Mouse (Mus musculus) embryonic stem cell, embryonic (primary cell): Measurements from ENCODE around the gene Klf16.

ENCODE experiments used
- CTCF ChIA-PET, 4 experiments: fragments of 300-600 bp in 2 of 4; fragments of 350-600 bp in 2 of 4; sonication (Branson Sonifier 250); formaldehyde crosslinking; loops; one replicate each; lab custom pipeline; 2022; ENCODE audit warnings: inconsistent platforms in 2 of 4; lab: Charles Lee
- POLR2A ChIA-PET, 4 experiments: fragments of 300-600 bp in 2 of 4; fragments of 350-600 bp in 2 of 4; sonication (Branson Sonifier 250); formaldehyde crosslinking; loops; one replicate each; lab custom pipeline; 2022; ENCODE audit warnings: antibody characterized with exemption in 4 of 4, inconsistent platforms in 1 of 4; lab: Charles Lee

Klf16 gene

DNA sequence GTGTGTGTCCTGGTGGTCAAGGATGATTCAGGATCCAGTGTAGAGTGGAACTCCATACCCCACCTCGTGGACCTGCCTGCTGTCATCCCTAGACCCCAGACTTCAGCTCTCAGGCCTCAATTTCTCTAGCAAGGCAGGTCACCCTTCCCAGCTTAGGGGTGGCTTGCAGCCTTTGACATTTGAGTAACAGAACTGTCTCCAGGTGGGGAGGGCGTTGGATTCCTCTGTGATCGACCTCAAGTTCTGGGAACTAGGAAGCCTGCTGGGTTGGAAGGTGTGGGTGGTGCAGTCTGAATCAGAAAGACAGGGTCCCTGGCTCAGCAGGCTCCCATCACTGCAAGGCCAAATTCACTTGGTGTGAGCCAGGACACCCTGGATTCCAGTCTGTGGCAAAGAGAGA lies 2.2 kb downstream of the Klf16 start:
- ChIA-PET POLR2A (interaction anchor here in 3 of 4 experiments (0.6 to 7.7 kb wide), 9 partner anchors 8 to 102 kb away, joined by 3 to 129 read pairs (median 5); partner anchors contain the start of genes Mknk2 (in 2 of the 3), Csnk1g2 (in 1 of the 3) and Rexo1 (in 1 of the 3)), CTCF (interaction anchor here in 1 of 4 experiments (0.6 to 1.3 kb wide), 3 partner anchors 11 to 471 kb away, joined by 3 to 4 read pairs (median 4); no protein-coding TSS in a partner anchor)

GRCm38 (mm10) chr10:80573944-80574343 lies 3.2 kb downstream of the Klf16 start:
- POLR2A ChIA-PET, result interaction anchor here (0.6 to 7.7 kb wide), 20 partner anchors 9 to 257 kb away, joined by 3 to 129 read pairs (median 3); partner anchors contain the start of genes Rexo1 (in 3 of the 4), Csnk1g2 (in 2 of the 4), Mknk2 (in 2 of the 4) and Abhd17a (in 1 of the 4)
- CTCF ChIA-PET, result interaction anchor here in 2 of 4 experiments (0.6 to 1.3 kb wide), 4 partner anchors 10 to 285 kb away, joined by 3 to 7 read pairs (median 4); no protein-coding TSS in a partner anchor

GRCm38 (mm10) chr10:80572477-80572876 lies 4.6 kb downstream of the Klf16 start:
- CTCF ChIA-PET, result no interaction called here
- POLR2A ChIA-PET, result interaction anchor here in 3 of 4 experiments (0.7 to 7.7 kb wide), 10 partner anchors 11 to 893 kb away, joined by 3 to 129 read pairs (median 5); partner anchors contain the start of genes Mknk2 (in 2 of the 3), Rexo1 (in 2 of the 3) and Abhd17a (in 1 of the 3)

DNA sequence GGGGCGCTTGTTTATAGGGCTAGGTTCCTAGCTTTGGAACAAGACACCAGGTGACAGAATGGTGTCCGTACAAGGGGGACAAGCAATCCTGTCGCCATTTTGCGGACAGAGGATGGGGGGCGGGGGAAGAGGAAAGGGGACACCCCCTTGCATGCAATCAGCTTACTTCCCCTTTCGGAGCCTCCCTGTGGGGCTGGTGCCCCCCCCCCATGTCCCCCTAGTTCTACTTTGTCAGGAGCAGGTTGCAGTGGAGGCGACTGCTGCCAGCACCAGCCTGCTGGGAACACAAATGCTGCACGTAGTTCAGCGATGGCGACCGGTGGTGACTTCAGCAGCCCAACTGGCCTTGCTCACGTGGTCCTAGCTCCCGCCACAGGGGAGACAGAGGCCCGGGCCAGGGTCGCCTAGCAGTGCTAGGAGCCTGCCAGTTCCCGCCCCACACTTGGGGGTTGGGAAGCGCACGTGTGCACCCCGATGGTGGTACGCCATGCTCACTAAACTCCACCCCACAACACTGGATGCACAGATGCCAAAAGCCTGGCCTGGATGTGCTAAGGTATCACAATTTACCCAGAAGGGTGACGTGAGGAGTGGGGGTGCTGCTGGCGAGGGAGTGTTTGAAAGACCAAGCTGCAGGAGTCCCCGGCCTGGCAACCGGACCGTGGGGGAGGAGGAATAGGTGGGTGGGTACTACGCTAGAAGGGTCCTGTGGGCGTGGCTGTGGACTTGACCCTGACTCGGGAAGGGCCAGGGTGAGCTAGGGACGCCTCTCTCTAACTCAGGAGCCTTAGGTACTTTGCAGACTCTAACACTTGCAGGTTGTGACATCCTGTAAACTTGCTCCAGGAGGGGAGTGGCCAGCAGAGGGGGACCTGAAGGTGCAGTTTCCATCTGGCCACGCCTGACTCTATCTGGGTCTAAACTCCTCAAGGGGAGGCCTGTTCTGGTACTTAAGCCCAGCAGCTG lies 6.0 kb downstream of the Klf16 start:
- ChIA-PET CTCF (interaction anchor here (0.5 to 3.4 kb wide), 11 partner anchors 9 to 273 kb away, joined by 3 to 17 read pairs (median 3); partner anchors contain the start of genes Rexo1 (in 3 of the 4) and Atp8b3 (in 1 of the 4)), POLR2A (interaction anchor here in 3 of 4 experiments (0.6 to 7.7 kb wide), 25 partner anchors 8 to 456 kb away, joined by 3 to 129 read pairs (median 5); partner anchors contain the start of genes Rexo1 (in 3 of the 3), Abhd17a (in 2 of the 3), Mknk2 (in 2 of the 3) and Ap3d1 (in 1 of the 3))

DNA sequence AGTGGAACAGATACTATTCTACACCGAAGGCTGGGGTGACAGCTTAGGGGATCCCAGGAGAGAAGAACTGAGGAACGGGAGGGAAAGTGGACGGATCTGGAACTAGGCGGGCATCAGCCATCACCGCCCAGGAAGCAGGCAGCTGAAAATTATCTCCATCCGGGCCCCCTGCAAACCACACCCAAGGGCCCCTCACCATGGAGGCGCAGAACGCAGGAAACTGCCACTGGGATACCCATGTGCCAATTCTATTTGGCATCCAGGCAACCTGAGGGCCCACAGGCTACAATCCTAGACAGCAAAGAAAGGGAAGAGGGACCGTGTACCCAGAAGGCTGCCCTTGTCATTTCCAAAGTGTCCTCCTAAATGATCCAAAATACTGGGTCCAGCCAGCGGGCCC lies 6.7 kb downstream of the Klf16 start:
- CTCF ChIA-PET, result interaction anchor here in 2 of 4 experiments (0.5 to 3.4 kb wide), 18 partner anchors 8 to 273 kb away, joined by 3 to 17 read pairs (median 4); partner anchors contain the start of gene Rexo1 (in 2 of the 2)
- POLR2A ChIA-PET, result interaction anchor here in 3 of 4 experiments (0.6 to 7.7 kb wide), 39 partner anchors 8 to 848 kb away, joined by 3 to 129 read pairs (median 6); partner anchors contain the start of genes Gadd45b (in 3 of the 3), Abhd17a (in 2 of the 3), Mknk2 (in 2 of the 3) and Rexo1 (in 2 of the 3)

DNA sequence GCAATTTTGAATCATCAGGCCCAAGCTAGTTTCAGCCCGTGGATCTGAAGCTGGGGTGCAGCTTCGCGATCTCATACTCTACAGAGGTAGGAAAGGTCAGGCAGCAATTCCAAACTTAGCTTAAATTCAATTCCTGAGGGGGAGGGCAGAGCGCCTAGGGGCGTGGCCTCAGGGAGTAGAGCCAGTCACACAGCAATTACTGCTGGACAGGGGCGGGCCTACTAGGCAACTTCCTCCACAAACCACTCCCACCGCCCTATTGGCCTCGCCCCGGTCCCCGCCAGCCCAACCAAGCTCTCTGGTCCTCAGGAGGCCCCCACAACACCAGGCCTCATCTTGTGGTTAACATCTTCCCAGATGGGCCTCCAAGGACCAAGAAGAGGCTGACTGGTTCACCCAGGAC lies 7.5 kb downstream of the Klf16 start:
- ChIA-PET CTCF (interaction anchor here (0.5 to 3.4 kb wide), 31 partner anchors 8 to 360 kb away, joined by 3 to 17 read pairs (median 4); partner anchors contain the start of genes Atp8b3 (in 2 of the 4), Rexo1 (in 2 of the 4), Abhd17a (in 1 of the 4) and Gadd45b (in 1 of the 4)), POLR2A (interaction anchor here in 3 of 4 experiments (0.6 to 7.7 kb wide), 73 partner anchors 7 to 622 kb away, joined by 3 to 129 read pairs (median 4); partner anchors contain the start of genes Gadd45b (in 3 of the 3), Rexo1 (in 3 of the 3), Abhd17a (in 2 of the 3) and Ap3d1 (in 2 of the 3))

GRCm38 (mm10) chr10:80568876-80569275 lies 8.2 kb downstream of the Klf16 start:
- CTCF ChIA-PET, result interaction anchor here in 3 of 4 experiments (0.5 to 3.4 kb wide), 12 partner anchors 7 to 237 kb away, joined by 3 to 17 read pairs (median 4); partner anchors contain the start of genes Atp8b3 (in 1 of the 3) and Rexo1 (in 1 of the 3)
- POLR2A ChIA-PET, result interaction anchor here in 3 of 4 experiments (0.5 to 7.7 kb wide), 37 partner anchors 7 to 1030 kb away, joined by 3 to 129 read pairs (median 7); partner anchors contain the start of genes Rexo1 (in 3 of the 3), Klf16 (in 2 of the 3), Mknk2 (in 2 of the 3) and Abhd17a (in 1 of the 3)

DNA sequence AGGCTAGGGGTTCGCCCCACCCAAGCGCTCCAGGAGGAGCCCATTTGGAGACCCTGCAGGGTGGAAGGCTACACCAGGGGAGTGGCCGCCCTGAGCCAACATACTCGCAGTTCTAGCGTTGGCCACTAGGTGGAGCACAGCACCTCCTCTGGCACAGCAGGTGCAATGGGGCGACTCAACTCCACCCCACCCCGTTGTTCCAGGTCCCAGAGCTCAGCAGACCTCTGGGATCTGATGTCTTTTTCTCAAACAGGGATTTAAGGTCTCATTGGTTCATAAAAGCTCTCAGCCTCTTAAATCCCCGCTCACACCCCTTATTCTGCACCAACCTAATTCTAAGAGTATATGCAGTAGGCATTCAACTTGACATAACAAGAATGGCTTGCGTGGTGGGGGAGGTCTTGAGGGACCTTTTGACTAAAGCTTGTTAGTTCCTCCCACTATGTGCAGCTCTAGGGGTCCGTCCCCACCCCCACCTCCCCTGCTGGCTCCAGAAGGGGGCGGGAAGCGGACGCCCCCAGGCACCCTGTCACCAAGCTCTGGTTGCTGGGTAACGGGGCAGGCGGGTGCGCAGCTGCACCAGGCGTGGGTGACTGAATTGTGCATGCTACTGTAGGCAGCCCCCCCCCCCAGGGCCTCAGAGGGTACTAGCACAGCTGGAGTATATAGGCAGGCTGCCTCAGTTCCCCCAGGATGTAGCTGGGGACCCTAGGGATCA lies 10.6 kb downstream of the Klf16 start:
- CTCF ChIA-PET, result interaction anchor here (0.6 to 3.0 kb wide), 48 partner anchors 8 to 760 kb away, joined by 3 to 28 read pairs (median 4); partner anchors contain the start of genes Atp8b3 (in 2 of the 4), Abhd17a (in 1 of the 4), Adamtsl5 (in 1 of the 4) and Ap3d1 (in 1 of the 4)
- POLR2A ChIA-PET, result interaction anchor here in 3 of 4 experiments (0.6 to 5.4 kb wide), 43 partner anchors 9 to 812 kb away, joined by 3 to 45 read pairs (median 5); partner anchors contain the start of genes Klf16 (in 2 of the 3), Abhd17a (in 1 of the 3), Adat3 (in 1 of the 3) and Ap3d1 (in 1 of the 3)

GRCm38 (mm10) chr10:80561116-80561944 lies 15.8 kb downstream of the Klf16 start, which contains the start of gene Rexo1:
Gene Rexo1, minus strand, starts transcription at chr10:80561560.
- ChIA-PET POLR2A (interaction anchor here (0.6 to 2.9 kb wide), 150 partner anchors 8 to 993 kb away, joined by 3 to 77 read pairs (median 4); partner anchors contain the start of genes Atp8b3 (in 4 of the 4), Abhd17a (in 3 of the 4), Csnk1g2 (in 3 of the 4) and Klf16 (in 3 of the 4)), CTCF (interaction anchor here (0.5 to 3.0 kb wide), 80 partner anchors 8 to 801 kb away, joined by 3 to 34 read pairs (median 4); partner anchors contain the start of genes Atp8b3 (in 4 of the 4), Klf16 (in 3 of the 4), Ap3d1 (in 2 of the 4) and Csnk1g2 (in 2 of the 4))

DNA sequence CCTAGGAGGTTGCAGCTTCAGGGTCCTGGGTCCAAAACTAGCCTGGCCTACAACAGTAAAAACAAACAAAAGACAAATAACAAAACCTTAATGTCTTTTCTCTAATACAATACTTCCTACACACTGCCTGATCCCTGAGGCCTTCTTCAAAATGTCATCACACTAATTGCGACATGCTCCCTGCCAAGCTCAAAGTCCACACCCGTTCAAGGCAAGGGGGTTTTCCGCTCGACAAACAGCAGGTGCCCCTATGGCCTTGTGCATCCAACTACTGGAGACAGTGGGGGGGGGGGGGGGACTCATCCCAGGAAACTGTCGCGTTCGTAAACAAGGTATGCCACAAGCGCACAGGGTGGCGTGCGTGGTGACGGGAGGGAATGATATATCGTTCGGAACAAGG lies 16.5 kb downstream of the Klf16 start:
- ChIA-PET CTCF (interaction anchor here (0.5 to 3.0 kb wide), 37 partner anchors 9 to 664 kb away, joined by 3 to 34 read pairs (median 6); partner anchors contain the start of genes Klf16 (in 3 of the 4), Atp8b3 (in 2 of the 4), Abhd17a (in 1 of the 4) and Ap3d1 (in 1 of the 4)), POLR2A (interaction anchor here (0.6 to 2.9 kb wide), 91 partner anchors 8 to 581 kb away, joined by 3 to 77 read pairs (median 5); partner anchors contain the start of genes Abhd17a (in 2 of the 4), Atp8b3 (in 2 of the 4), Csnk1g2 (in 2 of the 4) and Mbd3 (in 2 of the 4))

DNA sequence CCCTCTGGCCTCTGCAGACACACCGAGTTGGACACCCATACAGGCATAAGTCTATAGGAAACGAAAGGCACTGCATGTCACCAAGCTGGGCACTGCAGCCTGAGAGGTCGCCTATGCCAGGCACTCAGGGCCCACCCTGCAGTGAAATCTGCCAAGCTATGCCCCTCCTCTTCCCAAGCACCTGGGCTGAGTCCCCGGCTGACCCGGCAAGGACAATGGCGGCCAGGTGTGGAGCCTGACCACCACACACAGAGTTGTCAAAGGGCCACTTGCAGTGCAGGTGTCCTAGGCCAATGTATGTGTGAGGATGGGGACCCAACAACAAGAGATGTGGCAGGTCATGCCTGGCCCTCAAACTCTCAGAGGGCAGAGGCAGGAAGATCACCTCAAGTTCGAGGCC lies 17.7 kb downstream of the Klf16 start:
- POLR2A ChIA-PET, result interaction anchor here in 1 of 4 experiments (0.7 to 1.5 kb wide), 2 partner anchors 9 to 10 kb away, joined by 3 read pairs; no protein-coding TSS in a partner anchor

GRCm38 (mm10) chr10:80557346-80557965 lies 19.7 kb downstream of the Klf16 start:
- CTCF ChIA-PET, result interaction anchor here (0.5 to 3.3 kb wide), 88 partner anchors 9 to 703 kb away, joined by 3 to 29 read pairs (median 4); partner anchors contain the start of genes Atp8b3 (in 4 of the 4), Abhd17a (in 1 of the 4), Adamtsl5 (in 1 of the 4) and Apc2 (in 1 of the 4)

More for the DNA sequence above, 17.7 kb downstream of the Klf16 start:
- CTCF ChIA-PET, result no interaction called here

DNA sequence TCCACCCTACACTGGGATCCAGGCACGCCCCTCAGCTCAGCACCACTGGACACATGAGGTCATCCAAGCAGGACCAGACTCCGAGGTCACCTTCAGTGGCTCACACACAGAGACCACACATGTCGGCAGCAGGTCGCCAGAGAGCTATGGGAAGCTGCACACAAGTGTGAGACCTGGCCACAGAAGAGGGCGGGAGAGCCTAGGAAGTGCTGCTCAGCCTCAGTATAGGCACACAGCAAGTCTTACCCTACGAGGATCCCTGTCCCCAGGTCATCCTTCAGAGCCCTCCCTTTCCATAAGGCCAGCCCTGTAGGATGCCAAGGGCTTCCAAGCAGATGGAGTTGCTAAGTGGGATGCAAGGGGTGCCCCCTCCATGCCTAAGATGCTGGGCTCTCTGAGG lies 23.1 kb downstream of the Klf16 start:
- ChIA-PET CTCF (interaction anchor here in 3 of 4 experiments (0.6 to 1.6 kb wide), 9 partner anchors 8 to 178 kb away, joined by 3 to 6 read pairs (median 4); partner anchors contain the start of gene Atp8b3 (in 2 of the 3)), POLR2A (interaction anchor here in 2 of 4 experiments (0.7 to 4.9 kb wide), 9 partner anchors 7 to 122 kb away, joined by 3 to 23 read pairs (median 4); partner anchors contain the start of genes Atp8b3 (in 1 of the 2) and Rexo1 (in 1 of the 2))

More at GRCm38 (mm10) chr10:80557346-80557965, 19.7 kb downstream of the Klf16 start:
- POLR2A ChIA-PET, result interaction anchor here in 3 of 4 experiments (0.5 to 2.4 kb wide), 30 partner anchors 9 to 352 kb away, joined by 3 to 18 read pairs (median 5); partner anchors contain the start of genes Atp8b3 (in 2 of the 3), Ap3d1 (in 1 of the 3), Csnk1g2 (in 1 of the 3) and Pcsk4 (in 1 of the 3)
